Mouse (Mus musculus): Measurements from ENCODE around the gene Tspan11.

GRCm38 (mm10) chr6:127870345-127871324, 16.8 kb upstream of the Tspan11 start:
- TF ChIP-seq POLR2A (IDR thresholded peaks at IDR 0.05; ENCODE audit: borderline replicate concordance, low read depth, low read length) (no peak), CTCF (IDR thresholded peaks at IDR 0.05; ENCODE audit: low read depth, low read length) (no peak)
